Mouse (Mus musculus) hindbrain, postnatal 0 days (tissue): Measurements from ENCODE around the gene Bloc1s5. TPM values are rescaled to one million over a fixed set of nuclear protein-coding genes. Genes with fewer than 3 reads are reported as not detected.
"Not testable (repeated sequence)": the region's sequence is repeated elsewhere in the genome, so short reads cannot be mapped to it uniquely, and the experiment has no call there.

Experiments
- ATAC-seq: fragments of 200-750 bp; cut with Nextera tagmentation; 2 replicates; pipeline ENCODE4 v1.8.0; 2017; ENCODE audit warnings: mild to moderate bottlenecking, moderate TSS enrichment, moderate library complexity
- DNase-seq: peaks from one replicate; pipeline ENCODE4 v3.0.0-alpha.2; 2015; ENCODE audit warnings: low spot score
- H3K27ac ChIP-seq: fragments of 300-500 bp; sonication (generic); 2 replicates; pipeline ENCODE4 v1.5.1; 2014; ENCODE audit warnings: mild to moderate bottlenecking
- H3K27me3 ChIP-seq: fragments of 300-500 bp; sonication (generic); 2 replicates; pipeline ENCODE4 v1.6.1; 2014; ENCODE audit warnings: low read length, mixed read lengths; ENCODE audit not compliant: insufficient read depth
- H3K36me3 ChIP-seq: fragments of 300-500 bp; sonication (generic); 2 replicates; pipeline ENCODE4 v1.6.1; 2014; ENCODE audit warnings: low read length, mixed read lengths; ENCODE audit not compliant: insufficient read depth
- H3K4me1 ChIP-seq: fragments of 300-500 bp; sonication (generic); 2 replicates; pipeline ENCODE4 v1.6.1; 2014; ENCODE audit warnings: antibody characterized with exemption, low read length, mixed read lengths; ENCODE audit not compliant: insufficient read depth
- H3K4me2 ChIP-seq: fragments of 300-500 bp; sonication (generic); 2 replicates; pipeline ENCODE4 v1.6.1; 2014; ENCODE audit warnings: low read depth, mild to moderate bottlenecking, low read length, moderate library complexity, mixed read lengths
- H3K4me3 ChIP-seq: fragments of 300-500 bp; sonication (generic); 2 replicates; pipeline ENCODE4 v1.5.1; 2014; ENCODE audit warnings: low read length
- H3K9ac ChIP-seq: fragments of 300-500 bp; sonication (generic); replicated peaks from 2 replicates; pipeline ENCODE4 v1.6.1; 2014; ENCODE audit warnings: mild to moderate bottlenecking, low read length, moderate library complexity, mixed read lengths
- H3K9me3 ChIP-seq: fragments of 300-500 bp; sonication (generic); 2 replicates; pipeline ENCODE4 v1.6.1; 2016; ENCODE audit warnings: low read length, mixed read lengths
- CTCF ChIP-seq: IDR thresholded peaks from 2 replicates; pipeline ENCODE4 v1.5.1; 2016; ENCODE audit warnings: antibody characterized with exemption, control low read depth, low read depth
- WGBS: fragments of 180-500 bp; shearing (Covaris S2); extraction: QIAGEN DNeasy Blood & Tissue Kit; methylation state at CpG from one replicate; pipeline ENCODE4 v1.1.7; 2014; 5-methylcytosine and 5-hydroxymethylcytosine counted together
- polyA plus RNA-seq: library from polyadenylated mRNA; unstranded; fragments of >200 nt; fragmentation: Nextera tagmentation; extraction: Ambion mirVana; gene quantifications from 2 replicates; pipeline ENCODE4 v1.2.1, GENCODE M21; 2015
- total RNA-seq: library from RNA; depleted of rRNA; stranded (reverse); fragments of >200 nt; gene quantifications from 2 replicates; pipeline ENCODE4 v1.2.3, GENCODE M21; 2014; rRNA removed

Bloc1s5 gene
- 9.7 and 10.1 TPM in 2 replicates for total RNA-seq
- 22.2 and 23.5 TPM in 2 replicates for polyA plus RNA-seq

DNA sequence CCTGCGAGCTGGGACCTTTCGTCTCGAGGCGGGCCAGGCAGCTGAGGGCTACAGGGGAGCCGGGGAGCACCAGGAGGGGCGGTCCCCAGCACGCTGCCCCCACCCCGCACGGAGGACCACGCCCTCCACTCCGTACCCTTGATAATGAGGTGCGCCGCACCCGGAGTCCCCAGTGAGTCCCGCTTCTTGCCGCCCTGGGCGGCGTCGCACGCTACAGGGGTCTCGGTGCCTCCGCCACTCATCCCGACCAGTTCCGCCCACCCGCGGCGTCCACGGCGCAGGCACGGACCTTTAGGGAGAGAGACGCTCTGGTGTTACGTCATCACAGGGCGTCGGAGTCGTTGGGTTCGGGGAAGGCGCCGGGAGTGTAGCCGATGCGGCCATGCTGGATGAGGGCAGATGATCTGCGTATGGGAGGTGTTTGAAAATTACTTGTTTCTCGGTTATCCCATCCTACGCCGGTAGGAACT is at the start of gene Bloc1s5:
TSS of gene Bloc1s5 (minus strand) at position 310 of the 470 bp plus-strand sequence.
- DNase-seq (peak; percentile 99), ATAC-seq (peak; percentile 98)
- Histone ChIP-seq H3K36me3 (no peaks in the 10 kb centered on the region), H3K27ac (peak within 1 kb of the TSS; percentile 86), H3K4me1 (peaks cover 5% of the 10 kb centered on the region; the same call in 1 of the 2 replicates), H3K27me3 (no peaks in the 10 kb centered on the region), H3K9ac (peak within 1 kb of the TSS; percentile 88), H3K9me3 (no peaks in the 10 kb centered on the region), H3K4me2 (peak within 1 kb of the TSS; percentile 91), H3K4me3 (peak within 1 kb of the TSS; percentile 92)
- under 1% methylated on average over 40 of the region's 44 CpGs for WGBS
- no peak for TF ChIP-seq CTCF

DNA sequence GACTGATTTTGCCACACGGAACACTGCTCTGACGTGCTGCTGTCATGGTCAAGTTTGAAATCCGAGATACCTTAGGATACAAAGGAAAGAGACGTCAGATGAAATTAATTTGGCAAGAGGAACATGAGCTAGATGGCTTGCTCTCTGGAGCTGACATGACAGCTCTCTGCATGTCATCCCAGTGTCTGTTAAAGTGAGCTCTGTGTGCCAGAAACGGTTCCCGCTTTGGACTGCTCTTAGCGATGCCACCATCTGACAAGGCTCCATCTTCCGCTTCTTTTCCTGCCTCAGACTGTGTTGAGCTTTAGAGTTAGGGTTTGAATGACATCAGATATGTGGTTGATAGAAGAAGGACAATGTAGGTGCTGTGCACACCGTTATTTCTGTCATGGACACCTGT is 37.4 kb upstream of the Bloc1s5 start:
- H3K36me3 ChIP-seq: no peaks in the 10 kb centered on the region
- no peak for TF ChIP-seq CTCF
- no peaks in the 10 kb centered on the region for H3K27me3 ChIP-seq
- ATAC-seq (peak; percentile 66), DNase-seq (peak; percentile 57)
- WGBS: 58% methylated on average over 9 of the region's 9 CpGs
- no peaks in the 10 kb centered on the region for H3K9me3 ChIP-seq
- no peaks in the 10 kb centered on the region for H3K4me1 ChIP-seq
- no peak overlapping the region for H3K9ac ChIP-seq
- H3K27ac ChIP-seq: no peak overlapping the region
- H3K4me2 ChIP-seq: no peak overlapping the region
- H3K4me3 ChIP-seq: no peak overlapping the region

DNA sequence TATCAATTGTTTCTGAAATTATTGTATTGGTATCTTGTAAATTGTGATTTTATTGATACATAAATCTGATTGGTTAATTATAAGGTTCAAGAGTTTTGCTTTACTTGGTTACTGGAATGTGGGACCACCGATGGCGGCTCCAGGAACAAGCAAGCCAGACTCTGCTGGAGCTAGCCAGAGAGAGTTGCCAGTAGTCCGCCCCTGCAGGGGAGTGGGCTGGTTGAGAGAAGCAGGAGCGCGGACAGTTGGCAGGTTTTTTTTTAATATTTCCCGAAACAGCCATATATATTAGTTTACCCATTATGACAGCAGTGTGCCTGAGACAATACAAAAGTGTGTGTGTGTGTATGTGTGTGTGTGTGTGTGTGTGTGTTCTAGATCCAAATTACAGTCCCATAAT is 36.5 kb upstream of the Bloc1s5 start:
- DNase-seq, H3K4me3 ChIP-seq: not testable (repeated sequence)

DNA sequence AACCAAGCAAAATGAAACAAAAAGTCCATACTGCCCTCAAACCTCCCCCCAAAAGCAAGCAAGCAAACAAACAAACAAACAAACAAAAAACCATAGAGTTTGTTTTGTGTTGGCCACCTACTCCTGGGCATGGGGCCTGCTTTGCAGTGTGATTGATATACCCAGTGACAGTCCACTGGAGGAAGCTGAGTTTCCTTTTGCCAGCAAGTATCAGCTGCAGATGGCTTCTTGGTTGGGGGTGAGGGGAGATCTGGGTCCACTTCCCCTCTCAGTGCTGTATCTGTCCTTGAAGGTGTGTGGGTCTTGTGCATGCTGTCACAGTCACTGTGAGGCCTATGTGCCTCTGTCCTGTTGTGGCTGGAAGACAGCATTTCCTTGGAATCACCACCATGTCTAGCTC is 35.1 kb upstream of the Bloc1s5 start:
- no peak overlapping the region for H3K4me3 ChIP-seq
- H3K27me3 ChIP-seq: no peaks in the 10 kb centered on the region
- H3K4me1 ChIP-seq: no peaks in the 10 kb centered on the region
- no peak for TF ChIP-seq CTCF
- H3K27ac ChIP-seq: peak overlapping the region; percentile 48; the same call in 1 of the 2 replicates
- no peak overlapping the region for H3K4me2 ChIP-seq
- ATAC-seq (peak; percentile 77), DNase-seq (peak; percentile 58)
- H3K36me3 ChIP-seq: no peaks in the 10 kb centered on the region
- no peaks in the 10 kb centered on the region for H3K9me3 ChIP-seq
- H3K9ac ChIP-seq: no peak overlapping the region

More for the DNA sequence above, 36.5 kb upstream of the Bloc1s5 start:
- not testable (repeated sequence) for H3K9ac ChIP-seq, ATAC-seq, H3K4me2 ChIP-seq, H3K27me3 ChIP-seq, H3K27ac ChIP-seq, H3K9me3 ChIP-seq, H3K36me3 ChIP-seq, H3K4me1 ChIP-seq
- WGBS: 65% methylated on average over 6 of the region's 6 CpGs

DNA sequence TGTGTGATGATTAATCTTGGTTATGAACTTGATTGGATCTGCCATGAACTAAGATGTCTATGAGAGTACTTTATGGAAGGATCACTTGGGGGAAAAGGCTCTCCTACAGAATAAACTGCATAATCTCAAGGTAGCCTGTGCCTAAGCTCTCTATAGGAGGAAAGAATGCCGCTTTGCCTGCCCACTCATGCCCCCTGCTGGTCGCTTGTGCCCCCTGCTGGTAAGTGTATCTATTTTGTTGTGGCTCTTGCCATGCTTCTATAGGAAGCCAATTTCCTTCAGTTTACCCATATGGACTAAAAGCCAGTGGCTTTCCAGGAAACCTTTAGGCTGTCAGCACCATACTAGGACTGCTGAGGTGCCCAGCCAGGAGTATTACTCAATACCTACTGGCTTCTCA is 33.6 kb upstream of the Bloc1s5 start:
- Histone ChIP-seq H3K9me3 (no peaks in the 10 kb centered on the region), H3K4me3 (no peak overlapping the region), H3K9ac (no peak overlapping the region), H3K27me3 (no peaks in the 10 kb centered on the region), H3K4me1 (no peaks in the 10 kb centered on the region), H3K36me3 (no peaks in the 10 kb centered on the region), H3K4me2 (no peak overlapping the region), H3K27ac (no peak overlapping the region)
- 24% methylated on average over 2 of the region's 2 CpGs for WGBS
- peak; percentile 49 for TF ChIP-seq CTCF
- ATAC-seq: no peak
- no peak for DNase-seq

DNA sequence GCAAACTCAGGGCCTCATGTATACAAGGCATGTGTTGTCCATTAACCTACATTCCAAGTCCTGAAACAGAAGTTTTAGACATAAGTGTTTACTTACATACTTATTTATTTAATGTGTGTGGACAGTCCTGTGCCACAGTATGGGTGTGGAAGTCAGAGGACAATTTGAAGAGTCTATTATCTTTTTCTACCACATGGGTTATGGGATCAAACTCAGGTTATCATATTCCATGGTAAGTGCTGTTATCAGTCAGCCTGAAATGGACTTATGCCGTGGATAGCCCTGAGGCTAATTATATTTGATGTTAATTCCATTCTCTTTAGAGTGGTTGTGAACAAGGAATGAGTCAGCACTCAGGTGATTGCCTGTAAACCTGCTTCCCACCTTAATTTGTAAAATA is 29.8 kb upstream of the Bloc1s5 start:
- no peak overlapping the region for H3K9ac ChIP-seq
- no peak for TF ChIP-seq CTCF
- no peaks in the 10 kb centered on the region for H3K36me3 ChIP-seq
- H3K27me3 ChIP-seq: no peaks in the 10 kb centered on the region
- 78% methylated on average over 1 of the region's 1 CpGs for WGBS
- H3K27ac ChIP-seq: no peak overlapping the region
- H3K4me3 ChIP-seq: no peak overlapping the region
- H3K9me3 ChIP-seq: no peaks in the 10 kb centered on the region
- ATAC-seq (no peak), DNase-seq (no peak)
- H3K4me1 ChIP-seq: no peaks in the 10 kb centered on the region
- H3K4me2 ChIP-seq: no peak overlapping the region

DNA sequence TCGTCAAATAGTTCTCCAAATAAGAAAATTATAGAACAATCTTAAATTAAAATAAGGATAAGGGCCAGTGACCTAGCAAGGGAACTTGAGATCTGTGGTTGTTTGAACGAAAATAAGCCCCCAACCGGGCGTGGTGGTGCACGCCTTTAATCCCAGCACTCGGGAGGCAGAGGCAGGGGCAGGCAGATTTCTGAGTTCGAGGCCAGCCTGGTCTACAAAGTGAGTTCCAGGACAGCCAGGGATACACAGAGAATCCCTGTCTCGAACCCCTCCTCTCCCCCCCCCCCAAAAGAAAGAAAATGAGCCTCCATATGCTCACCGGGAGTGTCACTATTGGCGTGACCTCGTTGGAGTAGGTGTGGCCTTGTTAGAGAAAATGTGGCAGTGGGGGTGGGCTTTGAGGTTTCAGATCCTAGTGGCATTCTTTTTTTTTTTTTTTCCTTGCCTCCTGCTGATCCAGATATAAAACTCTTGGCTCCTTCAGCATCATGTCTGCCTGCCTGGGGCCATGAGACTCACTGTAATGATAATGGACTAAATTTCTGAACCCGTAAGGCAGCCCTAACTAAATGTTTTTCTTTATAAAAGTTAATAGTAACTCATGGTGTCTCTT is 24.7 kb upstream of the Bloc1s5 start:
- no peaks in the 10 kb centered on the region for H3K27me3 ChIP-seq
- no peak for DNase-seq
- H3K4me3 ChIP-seq: no peak overlapping the region
- peaks cover 17% of the 10 kb centered on the region; the same call in 1 of the 2 replicates for H3K36me3 ChIP-seq
- no peak overlapping the region for H3K27ac ChIP-seq
- H3K9me3 ChIP-seq: no peaks in the 10 kb centered on the region
- H3K9ac ChIP-seq: no peak overlapping the region
- 88% methylated on average over 12 of the region's 12 CpGs for WGBS
- no peak overlapping the region for H3K4me2 ChIP-seq
- no peak for TF ChIP-seq CTCF
- H3K4me1 ChIP-seq: peaks cover 5% of the 10 kb centered on the region; the same call in 1 of the 2 replicates
- ATAC-seq: no peak
